Mouse (Mus musculus) neural tube, embryonic 14.5 days (tissue): ENCODE measurements around the gene Exoc6. TPM values are rescaled to one million over a fixed set of nuclear protein-coding genes. Genes with fewer than 3 reads are reported as not detected.
A peak's percentile ranks its signal among the peaks of the same experiment; 100 is the strongest.
"Not testable (repeated sequence)": the region's sequence is repeated elsewhere in the genome, so short reads cannot be mapped to it uniquely, and the experiment has no call there.

ENCODE experiments used
- ATAC-seq: fragments of 200-750 bp; cut with Nextera tagmentation; 2 replicates; pipeline ENCODE4 v1.8.0; 2017; ENCODE audit warnings: low read depth, mild to moderate bottlenecking, moderate TSS enrichment, moderate library complexity
- H3K27ac ChIP-seq: fragments of 300-500 bp; sonication (generic); 2 replicates; pipeline ENCODE4 v1.5.1; 2014; ENCODE audit warnings: low read depth, mild to moderate bottlenecking, control low read depth, low read length, moderate library complexity, mixed read lengths
- H3K27me3 ChIP-seq: fragments of 300-500 bp; sonication (generic); 2 replicates; pipeline ENCODE4 v1.6.1; 2014; ENCODE audit warnings: low read length; ENCODE audit not compliant: control insufficient read depth, insufficient read depth
- H3K36me3 ChIP-seq: fragments of 300-500 bp; sonication (generic); 2 replicates; pipeline ENCODE4 v1.6.1; 2014; ENCODE audit warnings: low read length, mixed read lengths; ENCODE audit not compliant: control insufficient read depth, insufficient read depth
- H3K4me1 ChIP-seq: fragments of 300-500 bp; sonication (generic); 2 replicates; pipeline ENCODE4 v1.6.1; 2014; ENCODE audit warnings: low read length; ENCODE audit not compliant: control insufficient read depth, insufficient read depth
- H3K4me2 ChIP-seq: fragments of 300-500 bp; sonication (generic); 2 replicates; pipeline ENCODE4 v1.6.1; 2014; ENCODE audit warnings: mild to moderate bottlenecking, low read depth, low read length, control low read depth
- H3K4me3 ChIP-seq: fragments of 300-500 bp; sonication (generic); 2 replicates; pipeline ENCODE4 v1.5.1; 2014; ENCODE audit warnings: low read depth, low read length, control low read depth, mixed read lengths
- H3K9ac ChIP-seq: fragments of 300-500 bp; sonication (generic); replicated peaks from 2 replicates; pipeline ENCODE4 v1.6.1; 2014; ENCODE audit warnings: low read depth, mild to moderate bottlenecking, control low read depth, low read length, mixed read lengths
- H3K9me3 ChIP-seq: fragments of 300-500 bp; sonication (generic); 2 replicates; pipeline ENCODE4 v1.6.1; 2016; ENCODE audit warnings: low read length; ENCODE audit not compliant: control insufficient read depth
- WGBS: fragments of 180-500 bp; shearing (Covaris S2); extraction: QIAGEN DNeasy Blood & Tissue Kit; methylation state at CpG from one replicate; pipeline ENCODE4 v1.1.7; 2014; 5-methylcytosine and 5-hydroxymethylcytosine counted together
- polyA plus RNA-seq: library from polyadenylated mRNA; unstranded; fragments of >200 nt; fragmentation: Nextera tagmentation; extraction: Ambion mirVana; gene quantifications from 2 replicates; pipeline ENCODE4 v1.2.1, GENCODE M21; 2014

The Exoc6 gene
- polyA plus RNA-seq, 1 experiment from 2014 or later: 26.5 TPM

- H3K4me3 ChIP-seq: no peak overlapping the region
- no peaks in the 10 kb centered on the region for H3K4me1 ChIP-seq
- no peaks in the 10 kb centered on the region for H3K9me3 ChIP-seq
- H3K9ac ChIP-seq: no peak overlapping the region
- H3K27ac ChIP-seq: no peak overlapping the region
- no peak overlapping the region for H3K4me2 ChIP-seq
- no peak for ATAC-seq
- no peaks in the 10 kb centered on the region for H3K27me3 ChIP-seq
- no peaks in the 10 kb centered on the region for H3K36me3 ChIP-seq
- WGBS: 69% methylated on average over 4 of the region's 4 CpGs
Measured at GRCm38 (mm10) chr19:37546776-37547175, 3.4 kb upstream of the Exoc6 start.

DNA sequence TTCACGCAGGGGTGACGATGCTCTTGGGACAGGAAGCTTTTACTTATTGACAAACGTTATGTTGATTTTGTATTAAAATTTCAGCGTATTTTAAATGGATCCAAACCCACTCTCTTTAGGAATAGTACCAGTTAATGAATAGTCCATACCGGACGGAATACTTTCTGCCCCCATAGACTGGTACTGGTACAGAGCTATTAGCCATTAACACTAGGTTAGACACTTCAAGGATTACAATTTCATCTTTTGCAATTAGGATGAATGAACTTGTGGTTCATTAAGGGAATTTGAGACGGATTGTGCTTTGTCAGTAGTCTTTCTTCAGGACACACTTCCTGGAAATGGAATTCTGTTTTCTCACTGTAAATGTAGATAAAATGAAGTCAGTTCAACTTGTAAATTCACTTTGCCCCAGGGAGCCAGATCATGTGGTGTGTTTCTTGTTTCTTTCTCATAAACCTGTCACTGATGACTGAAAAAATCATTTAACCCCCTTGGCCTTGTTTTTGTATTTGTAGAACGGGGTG is 885 bp downstream of the Exoc6 start:
- Histone ChIP-seq H3K9me3 (no peaks in the 10 kb centered on the region), H3K36me3 (no peaks in the 10 kb centered on the region), H3K4me2 (peak overlapping the region; percentile 89), H3K27me3 (no peaks in the 10 kb centered on the region), H3K9ac (peak overlapping the region; percentile 72), H3K4me1 (no peaks in the 10 kb centered on the region), H3K27ac (no peak overlapping the region), H3K4me3 (peak overlapping the region; percentile 89)
- 12% methylated on average over 8 of the region's 8 CpGs for WGBS
- no peak for ATAC-seq

GRCm38 (mm10) chr19:37553376-37554265 is 3.4 kb downstream of the Exoc6 start:
- no peak overlapping the region for H3K4me2 ChIP-seq
- no peaks in the 10 kb centered on the region for H3K36me3 ChIP-seq
- no peak overlapping the region for H3K9ac ChIP-seq
- H3K4me3 ChIP-seq: no peak overlapping the region
- H3K4me1 ChIP-seq: no peaks in the 10 kb centered on the region
- no peaks in the 10 kb centered on the region for H3K9me3 ChIP-seq
- no peak for ATAC-seq
- 85% methylated on average over 11 of the region's 11 CpGs for WGBS
- H3K27ac ChIP-seq: no peak overlapping the region
- H3K27me3 ChIP-seq: no peaks in the 10 kb centered on the region

- 85% methylated on average over 5 of the region's 5 CpGs for WGBS
- not testable (repeated sequence) for H3K27ac ChIP-seq, H3K4me1 ChIP-seq, H3K4me2 ChIP-seq, ATAC-seq, H3K36me3 ChIP-seq, H3K27me3 ChIP-seq, H3K4me3 ChIP-seq, H3K9ac ChIP-seq, H3K9me3 ChIP-seq
Measured at GRCm38 (mm10) chr19:37554266-37554650, 4.0 kb downstream of the Exoc6 start.

DNA sequence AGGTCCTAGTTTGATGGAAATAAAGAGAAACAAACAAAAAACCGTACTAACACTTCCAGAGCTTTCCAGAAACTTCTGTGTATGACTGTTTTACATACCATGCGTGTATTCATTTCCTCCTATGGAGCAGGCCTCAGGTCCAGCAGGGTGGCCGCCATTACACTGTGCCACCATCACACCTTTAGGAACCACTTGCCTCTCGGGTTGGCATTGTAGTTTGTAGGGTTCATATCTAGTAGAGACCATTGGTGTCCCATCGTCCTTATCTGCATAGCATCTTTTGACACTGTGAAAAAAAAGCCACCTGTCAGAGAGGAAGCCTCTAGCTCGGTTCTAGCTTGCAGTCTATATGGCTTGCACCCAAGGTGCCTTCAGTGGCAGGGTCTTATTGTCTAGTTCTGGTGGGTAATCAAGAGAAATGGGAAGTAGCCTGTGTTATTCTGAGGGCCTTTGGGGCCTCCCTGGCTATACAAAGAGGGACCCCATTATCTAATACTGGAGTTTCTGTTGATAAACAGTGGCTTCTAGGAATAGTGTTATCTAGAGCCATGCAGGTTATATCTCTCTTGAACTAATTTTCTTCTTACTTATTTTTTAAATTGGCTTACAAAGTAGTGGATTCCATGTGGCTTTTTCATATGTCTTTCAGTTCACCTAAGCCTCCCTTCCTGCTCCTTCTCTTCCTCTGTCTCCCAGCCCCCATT is 5.8 kb downstream of the Exoc6 start:
- no peak for ATAC-seq
- Histone ChIP-seq H3K4me1 (peaks cover 8% of the 10 kb centered on the region; the same call in 1 of the 2 replicates), H3K9ac (no peak overlapping the region), H3K4me3 (no peak overlapping the region), H3K27me3 (no peaks in the 10 kb centered on the region), H3K36me3 (no peaks in the 10 kb centered on the region), H3K9me3 (no peaks in the 10 kb centered on the region), H3K4me2 (no peak overlapping the region), H3K27ac (no peak overlapping the region)
- WGBS: 87% methylated on average over 6 of the region's 6 CpGs

GRCm38 (mm10) chr19:37557898-37558297 is 7.7 kb downstream of the Exoc6 start:
- Histone ChIP-seq H3K4me1 (peaks cover 8% of the 10 kb centered on the region; the same call in 1 of the 2 replicates), H3K27me3 (no peaks in the 10 kb centered on the region), H3K36me3 (no peaks in the 10 kb centered on the region), H3K4me3 (no peak overlapping the region), H3K9ac (no peak overlapping the region), H3K4me2 (no peak overlapping the region), H3K9me3 (no peaks in the 10 kb centered on the region), H3K27ac (no peak overlapping the region)
- ATAC-seq: no peak
- WGBS: 57% methylated on average over 3 of the region's 3 CpGs

DNA sequence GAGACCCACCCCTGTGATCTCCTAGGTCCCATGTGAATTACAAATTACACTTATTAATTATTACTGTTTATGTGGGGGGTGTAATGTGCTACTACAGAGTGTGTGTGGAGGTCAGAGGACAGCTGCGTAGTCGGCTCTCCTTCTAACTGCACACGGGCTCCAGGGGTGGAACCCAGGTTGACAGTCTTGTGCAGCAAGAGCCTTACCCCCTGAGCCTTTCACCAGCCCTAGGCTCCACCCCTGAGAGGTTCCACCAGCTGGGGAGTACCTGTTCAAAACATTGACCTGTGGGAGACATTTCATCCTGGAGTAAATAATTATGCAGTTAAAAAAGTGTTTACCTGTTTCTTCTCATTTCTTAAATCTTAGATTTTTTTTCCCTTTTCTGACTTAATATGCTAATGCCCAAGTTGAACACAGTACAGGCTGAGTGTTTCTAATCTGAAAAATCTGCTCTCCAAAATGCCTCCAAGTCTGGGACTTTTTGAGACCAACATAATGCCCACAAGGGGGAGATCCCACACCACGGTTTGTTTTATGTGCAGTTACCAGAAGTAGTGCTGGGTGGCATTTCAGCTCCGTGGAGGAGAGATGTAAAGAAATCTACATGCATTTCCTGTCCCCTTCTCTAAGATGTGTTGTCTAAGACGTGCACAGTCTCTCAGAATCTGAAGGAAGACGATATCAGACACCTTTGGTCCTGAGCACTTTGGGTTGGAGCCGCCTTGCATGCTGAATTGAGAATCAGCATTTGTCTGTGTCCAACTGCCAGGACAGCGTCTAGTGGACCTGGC is 9.3 kb downstream of the Exoc6 start:
- H3K4me1 ChIP-seq: peaks cover 8% of the 10 kb centered on the region; the same call in 1 of the 2 replicates
- H3K36me3 ChIP-seq: no peaks in the 10 kb centered on the region
- 47% methylated on average over 9 of the region's 9 CpGs for WGBS
- H3K4me3 ChIP-seq: no peak overlapping the region
- peak overlapping the region; percentile 7; the same call in 1 of the 2 replicates for H3K4me2 ChIP-seq
- peak; percentile 41; the same call in 1 of the 2 replicates for ATAC-seq
- H3K27me3 ChIP-seq: no peaks in the 10 kb centered on the region
- H3K9me3 ChIP-seq: no peaks in the 10 kb centered on the region
- no peak overlapping the region for H3K27ac ChIP-seq
- no peak overlapping the region for H3K9ac ChIP-seq

DNA sequence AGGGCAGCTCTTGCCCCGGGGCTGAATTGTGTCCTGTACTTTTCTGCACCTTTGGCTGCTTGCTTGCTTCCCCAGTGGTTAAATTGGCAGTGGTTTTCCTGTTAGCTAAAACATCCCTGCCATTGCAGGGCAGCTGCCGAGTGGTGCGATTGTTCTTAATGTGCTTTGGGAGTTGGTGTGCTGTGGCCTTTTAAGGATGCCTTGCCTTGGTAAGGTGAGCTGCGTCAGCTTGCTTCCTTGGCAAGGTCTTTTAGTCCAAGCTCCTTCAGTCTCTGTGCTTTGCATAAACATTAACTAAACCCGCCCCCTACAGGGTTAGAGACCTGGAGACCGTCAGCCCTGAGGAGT is 9.8 kb downstream of the Exoc6 start:
- no peaks in the 10 kb centered on the region for H3K27me3 ChIP-seq
- H3K9ac ChIP-seq: no peak overlapping the region
- H3K9me3 ChIP-seq: no peaks in the 10 kb centered on the region
- H3K36me3 ChIP-seq: no peaks in the 10 kb centered on the region
- ATAC-seq: no peak
- H3K27ac ChIP-seq: no peak overlapping the region
- peak overlapping the region; percentile 7; the same call in 1 of the 2 replicates for H3K4me2 ChIP-seq
- 20% methylated on average over 6 of the region's 6 CpGs for WGBS
- H3K4me1 ChIP-seq: peaks cover 8% of the 10 kb centered on the region; the same call in 1 of the 2 replicates
- H3K4me3 ChIP-seq: no peak overlapping the region
